Mouse (Mus musculus): Measurements from ENCODE around the gene Gm13697. TPM values are rescaled to one million over a fixed set of nuclear protein-coding genes. Genes with fewer than 3 reads are reported as not detected.

Gm13697 gene
- total RNA-seq, 4 experiments from 2014 or later: 1.4 to 2.5 (median 1.7) TPM

DNA sequence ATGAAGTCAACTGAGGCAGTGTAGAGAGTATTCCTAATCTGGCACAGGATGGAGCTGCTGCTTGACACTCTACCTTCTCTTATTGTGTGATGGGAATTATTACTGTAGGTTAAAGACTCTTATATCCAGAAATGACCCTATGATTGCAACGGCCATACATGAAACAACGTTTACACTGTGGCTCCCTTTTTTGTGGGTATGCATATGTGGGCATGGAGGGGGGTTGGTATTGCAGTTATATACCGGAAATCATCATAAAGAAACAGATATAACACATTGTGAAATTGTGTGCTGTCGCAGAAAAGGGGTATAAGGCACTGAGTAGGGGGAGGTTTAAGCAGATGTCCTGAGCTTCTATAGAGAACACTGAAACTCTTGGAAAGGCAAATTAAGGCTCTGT, 51.5 kb downstream of the Gm13697 start:
- DNase-seq: no peak

Other genes with a start within 250 kb of the Gm13697 start
- 1 to 10 TPM; 4.4 to 8.6 (median 6.0) TPM for gene Fam171b, start 172.1 kb upstream of the Gm13697 start, total RNA-seq (2022)
- not detected for gene Zswim2, start 43.5 kb upstream of the Gm13697 start, total RNA-seq (2022)
- gene Gm13698, start 29.1 kb upstream of the Gm13697 start, total RNA-seq (2022): 1 to 10 TPM; 1.4 to 2.5 (median 1.7) TPM
- gene Gm13693, start 23.2 kb upstream of the Gm13697 start, total RNA-seq (2022): 1 to 10 TPM; 1.4 to 2.5 (median 1.7) TPM
- gene Gm13695, start 17.4 kb upstream of the Gm13697 start, total RNA-seq (2022): 1 to 10 TPM in 2 of 4 experiments, not detected in 2; 1.2 to 1.6 TPM
- gene Gm13696, start 11.6 kb upstream of the Gm13697 start, total RNA-seq (2022): 1 to 10 TPM; 1.4 to 2.5 (median 1.7) TPM
- 1 to 10 TPM; 1.4 to 2.5 (median 1.7) TPM for gene Gm13694, start 5.8 kb upstream of the Gm13697 start, total RNA-seq (2022)
- gene Gm13691, start 5.8 kb downstream of the Gm13697 start, total RNA-seq (2022): 1 to 10 TPM; 1.4 to 2.5 (median 1.7) TPM